Mouse (Mus musculus): Measurements from ENCODE around the gene Hyal5.

Gene Hyal5

DNA sequence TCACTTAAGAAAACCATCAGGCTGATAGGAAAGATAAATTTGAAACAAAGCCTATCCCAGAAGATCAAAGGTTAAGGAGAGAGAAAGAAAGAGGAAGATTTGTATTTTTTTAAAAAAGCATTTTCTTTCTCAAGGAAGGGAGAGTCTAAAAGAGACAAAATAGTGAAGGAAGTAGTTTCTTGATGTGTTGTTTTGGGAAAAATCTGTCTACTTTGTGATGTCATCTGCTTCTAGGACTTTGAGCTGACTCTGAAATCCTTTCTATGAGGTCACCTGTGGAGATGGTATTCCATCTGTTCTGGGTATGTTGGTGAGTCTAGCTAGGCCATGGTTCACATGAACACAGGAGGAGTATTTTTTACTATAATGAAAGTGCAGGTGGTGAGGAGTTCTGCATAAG is at the start of gene Hyal5:
TSS of gene Hyal5 (plus strand) at position 301 of the 400 bp plus-strand sequence.
- DNase-seq: no peak

DNA sequence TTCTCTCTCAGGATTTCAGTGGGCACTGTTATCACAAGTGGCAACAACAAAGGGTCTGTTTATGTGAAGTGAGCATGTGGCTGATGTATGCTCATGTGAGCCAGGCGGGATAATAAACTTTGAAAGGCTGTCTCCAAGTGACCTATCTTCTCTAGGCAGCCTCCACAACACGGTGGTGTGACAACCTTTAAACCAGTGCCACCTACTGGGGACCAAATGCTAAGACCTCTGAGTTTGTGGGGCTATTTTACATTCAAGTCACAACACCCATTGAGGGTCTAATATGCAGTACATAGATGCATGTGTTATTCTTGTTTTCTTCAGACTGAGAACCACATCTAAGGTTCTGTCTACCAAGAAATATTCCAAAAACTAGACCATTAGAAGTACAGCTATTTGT is 35.7 kb upstream of the Hyal5 start:
- peak; percentile 19 to 24 for DNase-seq

DNA sequence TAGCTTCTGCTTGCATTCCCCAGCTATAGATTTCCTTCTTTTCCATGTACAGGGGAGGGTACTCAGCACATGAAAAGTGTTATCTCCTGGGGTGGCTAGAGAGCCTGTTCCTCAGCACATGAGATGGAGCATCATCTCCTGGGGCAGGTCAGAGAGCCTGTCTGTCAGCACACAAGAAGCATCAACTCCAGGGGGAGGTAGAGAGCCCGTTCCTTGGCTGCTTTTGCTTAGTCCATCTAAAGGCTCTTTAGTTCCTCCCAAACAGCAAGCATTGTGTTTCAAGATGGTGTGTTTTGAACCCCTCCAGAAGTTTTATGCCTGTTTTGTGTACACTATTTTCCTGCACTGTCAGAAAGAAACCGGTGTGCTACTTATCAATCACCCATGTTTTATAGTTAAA is 2.5 kb downstream of the Hyal5 start:
- DNase-seq: peak; percentile 12 to 22

DNA sequence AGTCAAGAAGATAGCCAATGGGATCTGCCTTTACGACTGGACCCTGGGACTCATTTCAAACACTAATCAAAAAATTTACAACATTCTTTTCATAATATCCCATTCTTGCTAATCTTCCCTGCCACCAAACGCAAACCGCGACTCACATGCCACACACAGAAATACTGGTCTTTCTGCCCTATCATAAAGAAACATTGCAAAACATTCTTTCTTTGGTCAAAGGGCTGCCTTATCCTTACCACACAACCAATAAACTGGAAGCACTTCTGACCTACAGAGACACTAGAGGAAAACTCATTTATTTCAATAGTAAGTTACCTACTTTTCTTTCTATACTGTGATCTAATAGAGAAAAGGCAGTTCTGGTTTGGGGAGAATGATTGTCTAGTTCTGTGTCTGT is 5.9 kb downstream of the Hyal5 start:
- DNase-seq: no peak

DNA sequence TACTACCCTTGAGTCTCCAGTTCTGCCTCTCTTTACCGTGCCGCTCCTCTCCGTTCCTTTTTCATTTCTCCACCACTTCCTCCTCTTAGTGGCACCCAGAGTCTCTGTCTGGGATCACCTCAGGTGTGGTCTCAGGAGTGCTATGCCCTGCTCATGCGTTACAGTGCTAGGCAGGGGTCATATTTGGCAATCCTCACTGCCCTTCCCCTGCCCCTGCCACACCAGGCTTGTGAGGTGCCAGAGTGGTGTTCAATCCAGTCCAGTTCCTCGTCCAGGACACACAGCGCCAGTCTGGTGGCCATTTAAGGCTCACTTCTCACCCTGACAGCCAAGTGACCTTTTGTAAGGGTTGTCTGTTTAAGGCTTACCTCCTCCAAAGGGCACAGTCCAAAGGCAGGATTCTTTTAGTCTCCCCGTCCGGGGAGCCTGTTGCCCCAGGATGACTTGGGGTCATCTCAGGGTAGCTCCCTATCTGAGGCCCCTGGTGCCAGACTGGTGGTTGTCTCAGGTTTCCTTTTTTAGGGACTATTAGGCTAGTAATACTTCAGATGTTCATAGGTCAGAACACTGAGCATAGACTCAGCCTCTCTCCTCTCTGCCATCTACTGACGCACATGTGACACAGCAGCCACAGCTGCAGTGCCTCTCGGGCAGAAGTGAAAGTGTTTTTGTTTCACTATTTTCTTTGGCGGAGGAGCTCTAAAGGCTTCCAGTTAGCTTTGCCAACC is 36.5 kb downstream of the Hyal5 start:
- DNase-seq: peak; percentile 4 to 8

DNA sequence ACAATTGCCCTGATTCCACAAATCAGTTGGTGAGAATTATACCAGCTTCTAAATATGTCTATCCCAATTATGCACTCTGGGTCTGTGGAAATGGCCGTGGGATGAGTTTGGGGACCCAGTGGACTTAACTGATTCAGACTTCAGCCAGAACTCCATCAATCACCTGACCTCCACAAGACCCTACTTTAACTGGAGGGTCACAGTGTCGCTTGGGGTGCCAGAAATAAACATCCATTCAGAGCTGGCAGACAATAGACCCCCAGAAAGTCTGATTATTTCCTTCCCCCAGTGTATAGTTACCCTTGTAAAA is 37.0 kb downstream of the Hyal5 start:
- no peak for DNase-seq

DNA sequence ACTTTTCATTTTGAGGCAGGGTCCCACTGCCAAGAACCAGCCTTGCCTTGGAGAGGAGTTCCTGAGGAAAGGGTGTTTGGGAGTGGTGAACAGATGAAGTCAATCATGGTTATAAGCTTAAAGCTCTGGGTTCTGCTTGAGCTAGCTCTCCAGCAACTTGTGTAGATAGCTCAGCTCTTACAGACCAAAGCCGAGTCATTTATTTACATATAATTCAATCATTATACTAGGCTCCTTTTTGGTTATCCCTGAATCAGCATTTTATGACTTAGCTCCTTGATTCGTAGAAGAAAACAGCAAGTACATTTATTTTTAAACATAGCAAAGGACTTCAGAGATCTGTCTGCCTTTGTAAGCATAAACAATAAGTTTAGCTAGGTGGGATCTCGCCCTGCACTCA is 47.3 kb downstream of the Hyal5 start:
- DNase-seq: no peak

- no peak for DNase-seq
These were observed 50.0 kb downstream of the Hyal5 start for GRCm38 (mm10) chr6:24907824-24908223.

- no peak for DNase-seq
These were observed 52.4 kb downstream of the Hyal5 start for GRCm38 (mm10) chr6:24910016-24910727.

DNA sequence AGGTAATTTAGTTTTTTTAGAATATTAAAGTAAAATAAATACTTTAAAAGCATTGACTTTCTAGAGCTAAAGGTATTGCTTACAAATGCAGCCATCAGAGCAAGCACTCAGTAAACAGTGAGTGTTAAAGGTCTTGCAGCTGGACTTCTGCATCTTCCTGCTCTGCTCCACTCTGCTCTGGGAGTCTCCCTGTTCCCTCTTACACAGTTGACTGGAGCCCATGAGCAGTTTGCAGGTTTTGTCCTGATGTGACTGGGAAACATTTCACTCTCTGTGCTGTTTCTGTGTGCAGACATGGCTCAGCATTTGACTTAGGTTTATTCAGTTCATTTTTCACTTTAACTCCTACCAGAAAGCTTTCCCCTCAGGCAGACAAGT is 52.9 kb downstream of the Hyal5 start:
- DNase-seq: no peak

- DNase-seq: no peak
These were observed 55.8 kb downstream of the Hyal5 start for GRCm38 (mm10) chr6:24913591-24913990.

GRCm38 (mm10) chr6:24925076-24925785 is 67.4 kb downstream of the Hyal5 start:
- peak; percentile 71 to 73 for DNase-seq
